Mouse (Mus musculus): ENCODE measurements around the gene Hpcal1. TPM values are rescaled to one million over a fixed set of nuclear protein-coding genes. Genes with fewer than 3 reads are reported as not detected.
"Not testable (repeated sequence)": the region's sequence is repeated elsewhere in the genome, so short reads cannot be mapped to it uniquely, and the experiment has no call there.

Gene Hpcal1
- polyA plus RNA-seq, 1 experiment from 2014 or later = 77.0 TPM

GRCm38 (mm10) chr12:17779093-17779492 lies 88.4 kb downstream of the Hpcal1 start:
- H3K9me3 ChIP-seq = no peaks in the 10 kb centered on the region
- no peak overlapping the region for H3K4me3 ChIP-seq
- H3K36me3 ChIP-seq = no peaks in the 10 kb centered on the region
- WGBS = 17% methylated on average over 3 of the region's 3 CpGs
- no peaks in the 10 kb centered on the region; the same call in 1 of the 2 replicates for H3K4me1 ChIP-seq (replicated peaks)
- no peak overlapping the region for H3K27ac ChIP-seq (replicated peaks)
- no peaks in the 10 kb centered on the region for H3K27me3 ChIP-seq
- no peak overlapping the region for H3K4me2 ChIP-seq
- no peak overlapping the region for H3K9ac ChIP-seq
- peak; percentile 65 for ATAC-seq (ENCODE audit: low read depth)

DNA sequence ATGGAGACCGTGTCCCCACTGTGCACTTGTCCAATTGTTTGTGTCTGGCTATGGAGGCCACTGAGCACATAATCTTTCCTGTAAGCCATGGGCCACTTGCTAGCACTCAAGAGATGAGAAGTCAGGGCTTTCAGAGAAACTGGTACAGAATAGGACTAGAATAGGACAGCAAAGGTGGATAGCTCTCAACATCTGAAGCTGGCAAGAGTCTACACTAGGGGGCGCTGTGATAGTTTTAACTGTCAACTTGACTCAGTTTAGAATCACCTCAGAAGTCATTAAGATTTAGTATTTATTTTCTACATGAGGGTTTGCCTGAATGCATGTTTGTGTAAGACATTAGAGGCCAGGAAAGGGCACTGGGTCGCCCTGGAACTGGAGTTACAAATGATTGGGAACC lies 98.8 kb downstream of the Hpcal1 start:
- no peaks in the 10 kb centered on the region for H3K4me1 ChIP-seq (replicated peaks)
- H3K9me3 ChIP-seq = no peaks in the 10 kb centered on the region
- H3K4me3 ChIP-seq = no peak overlapping the region
- no peak overlapping the region for H3K4me2 ChIP-seq
- no peak overlapping the region for H3K27ac ChIP-seq (replicated peaks)
- no peak for ATAC-seq (ENCODE audit: low read depth)
- no peaks in the 10 kb centered on the region for H3K27me3 ChIP-seq
- H3K9ac ChIP-seq = no peak overlapping the region
- 48% methylated on average over 3 of the region's 3 CpGs for WGBS
- H3K36me3 ChIP-seq = peaks cover 10% of the 10 kb centered on the region

DNA sequence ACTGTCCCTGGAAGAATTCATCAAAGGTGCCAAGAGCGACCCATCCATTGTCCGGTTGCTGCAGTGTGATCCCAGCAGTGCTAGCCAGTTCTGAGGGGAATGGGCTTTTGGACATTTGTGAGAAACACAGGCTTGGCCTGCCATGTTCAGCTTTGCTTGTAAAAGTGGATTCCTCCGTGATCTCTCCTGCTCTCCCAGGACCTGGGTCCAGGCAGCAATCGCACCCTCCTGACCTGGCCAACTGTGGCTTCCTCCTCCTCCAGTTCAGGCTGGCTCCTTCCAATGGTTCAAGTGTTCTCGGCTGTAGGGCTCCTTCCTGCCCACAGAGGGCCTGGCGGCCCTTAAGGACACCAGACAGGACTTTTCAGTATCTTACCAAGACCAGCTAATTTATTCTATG lies 100.5 kb downstream of the Hpcal1 start:
- ATAC-seq (ENCODE audit: low read depth) = no peak
- Histone ChIP-seq H3K4me2 (no peak overlapping the region), H3K27ac (replicated peaks) (no peak overlapping the region), H3K9me3 (no peaks in the 10 kb centered on the region), H3K4me1 (replicated peaks) (no peaks in the 10 kb centered on the region), H3K27me3 (no peaks in the 10 kb centered on the region), H3K9ac (no peak overlapping the region), H3K4me3 (no peak overlapping the region), H3K36me3 (peaks cover 10% of the 10 kb centered on the region)
- 85% methylated on average over 6 of the region's 6 CpGs for WGBS

DNA sequence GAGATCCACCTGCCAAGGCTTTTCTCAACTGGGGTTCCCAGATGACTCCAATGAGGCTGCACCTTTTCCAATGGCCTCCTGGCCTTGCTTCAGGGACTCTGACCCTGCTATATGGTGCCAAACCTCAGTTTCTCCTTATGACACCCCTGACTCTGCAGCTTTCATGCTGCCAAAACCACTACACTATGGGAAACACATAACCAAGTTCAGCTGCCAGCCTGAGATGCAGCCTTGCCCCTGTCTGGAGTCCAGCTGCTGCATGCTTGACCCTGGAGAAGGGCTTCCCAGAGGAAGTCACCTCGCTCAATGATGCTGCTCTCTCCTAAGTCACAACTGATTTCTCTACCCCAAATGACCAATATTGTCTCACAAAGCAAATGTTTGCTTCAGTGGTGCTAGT lies 102.1 kb downstream of the Hpcal1 start:
- ATAC-seq (ENCODE audit: low read depth) = no peak
- H3K9me3 ChIP-seq = no peaks in the 10 kb centered on the region
- no peaks in the 10 kb centered on the region; the same call in 1 of the 2 replicates for H3K36me3 ChIP-seq
- H3K4me2 ChIP-seq = no peak overlapping the region
- H3K27ac ChIP-seq (replicated peaks) = no peak overlapping the region
- no peak overlapping the region for H3K4me3 ChIP-seq
- no peaks in the 10 kb centered on the region for H3K27me3 ChIP-seq
- no peak overlapping the region for H3K9ac ChIP-seq
- no peaks in the 10 kb centered on the region for H3K4me1 ChIP-seq (replicated peaks)
- 79% methylated on average over 1 of the region's 1 CpGs for WGBS

GRCm38 (mm10) chr12:17795660-17796278 lies 105.1 kb downstream of the Hpcal1 start:
- H3K9ac ChIP-seq = no peak overlapping the region
- H3K27me3 ChIP-seq = no peaks in the 10 kb centered on the region
- no peaks in the 10 kb centered on the region for H3K4me1 ChIP-seq (replicated peaks)
- no peak overlapping the region for H3K4me2 ChIP-seq
- no peak overlapping the region for H3K4me3 ChIP-seq
- 0 out of 2 replicates have a peak, but pooled peaks have one; percentile 40 for ATAC-seq (ENCODE audit: low read depth)
- WGBS = 64% methylated on average over 3 of the region's 3 CpGs
- H3K27ac ChIP-seq (replicated peaks) = no peak overlapping the region
- no peaks in the 10 kb centered on the region for H3K9me3 ChIP-seq
- H3K36me3 ChIP-seq = no peaks in the 10 kb centered on the region

- not testable (repeated sequence) for H3K9ac ChIP-seq; H3K27ac ChIP-seq (replicated peaks); H3K36me3 ChIP-seq; H3K4me3 ChIP-seq; H3K9me3 ChIP-seq; H3K4me2 ChIP-seq; H3K4me1 ChIP-seq (replicated peaks); ATAC-seq (ENCODE audit: low read depth); H3K27me3 ChIP-seq
- 91% methylated on average over 11 of the region's 11 CpGs for WGBS
Observed at GRCm38 (mm10) chr12:17798261-17798660, 107.6 kb downstream of the Hpcal1 start.

- no peak overlapping the region for H3K4me2 ChIP-seq
- H3K27ac ChIP-seq (replicated peaks) = no peak overlapping the region
- no peak overlapping the region for H3K9ac ChIP-seq
- no peak overlapping the region for H3K4me3 ChIP-seq
- H3K27me3 ChIP-seq = no peaks in the 10 kb centered on the region
- peak; percentile 32 for ATAC-seq (ENCODE audit: low read depth)
- 47% methylated on average over 2 of the region's 2 CpGs for WGBS
- no peaks in the 10 kb centered on the region for H3K4me1 ChIP-seq (replicated peaks)
- H3K9me3 ChIP-seq = no peaks in the 10 kb centered on the region
- no peaks in the 10 kb centered on the region for H3K36me3 ChIP-seq
Observed at GRCm38 (mm10) chr12:17808542-17808941, 117.9 kb downstream of the Hpcal1 start.

DNA sequence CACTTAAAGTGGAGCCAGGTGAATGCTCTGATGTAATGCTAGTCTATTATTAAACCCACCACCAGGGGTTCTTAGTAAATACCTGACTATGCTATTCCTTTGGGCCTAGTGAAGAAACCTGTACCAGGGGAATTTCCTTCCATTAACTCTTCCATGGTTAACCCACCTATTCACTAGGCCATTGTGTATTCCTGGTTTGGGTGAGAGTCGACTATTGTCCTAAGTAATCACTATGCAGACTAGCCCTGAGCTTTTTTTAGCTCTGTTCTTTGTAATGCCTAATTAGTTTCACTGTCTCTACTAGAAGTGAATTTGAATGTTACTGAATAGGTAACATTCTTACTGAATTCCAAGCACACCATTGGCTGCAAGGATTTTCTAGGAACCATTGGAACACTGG lies 144.6 kb downstream of the Hpcal1 start:
- not testable (repeated sequence) for H3K36me3 ChIP-seq; H3K27me3 ChIP-seq; H3K4me3 ChIP-seq; H3K4me2 ChIP-seq; H3K9ac ChIP-seq; H3K4me1 ChIP-seq (replicated peaks); H3K9me3 ChIP-seq; H3K27ac ChIP-seq (replicated peaks); ATAC-seq (ENCODE audit: low read depth)
- 79% methylated on average over 1 of the region's 1 CpGs for WGBS

Other genes with a start within 250 kb of the Hpcal1 start
- 133 and 157 TPM in 2 replicates for gene Odc1, start 146.1 kb upstream of the Hpcal1 start, polyA plus RNA-seq (2015; fragmentation: Nextera tagmentation; extraction: Ambion mirVana)